Mouse (Mus musculus): ENCODE data around the gene Usp1.
"Not testable (repeated sequence)": the region's sequence is repeated elsewhere in the genome, so short reads cannot be mapped to it uniquely, and the experiment has no call there.

The Usp1 gene

GRCm38 (mm10) chr4:98979976-98980375 lies 56.4 kb downstream of the Usp1 start:
- not testable (repeated sequence) for DNase-seq (ENCODE audit: low spot score)

GRCm38 (mm10) chr4:98984701-98985100 lies 61.1 kb downstream of the Usp1 start:
- DNase-seq (ENCODE audit: low spot score): no peak

All from yolk sac, embryonic 10.5 days (tissue).